Mouse (Mus musculus) heart, embryonic 16.5 days (tissue): ENCODE data around the gene Maml3. TPM values are rescaled to one million over a fixed set of nuclear protein-coding genes. Genes with fewer than 3 reads are reported as not detected.

Experiments
- ATAC-seq: fragments of 200-750 bp; cut with Nextera tagmentation; replicated peaks from 2 replicates; pipeline ENCODE4 v1.8.0; 2017; ENCODE audit warnings: moderate number of reproducible peaks; ENCODE audit not compliant: insufficient read depth, low FRiP score; ENCODE audit errors: extremely low read depth
- H3K27ac ChIP-seq: fragments of 300-500 bp; sonication (generic); 2 replicates; pipeline ENCODE4 v1.5.1; 2014; ENCODE audit warnings: mild to moderate bottlenecking, low read length, control low read depth, moderate library complexity
- H3K27me3 ChIP-seq: fragments of 300-500 bp; sonication (generic); 2 replicates; pipeline ENCODE4 v1.6.1; 2014; ENCODE audit warnings: low read length, mixed read lengths; ENCODE audit not compliant: control insufficient read depth, insufficient read depth
- H3K36me3 ChIP-seq: fragments of 300-500 bp; sonication (generic); 2 replicates; pipeline ENCODE4 v1.6.1; 2014; ENCODE audit not compliant: control insufficient read depth, insufficient read depth
- H3K4me1 ChIP-seq: fragments of 300-500 bp; sonication (generic); 2 replicates; pipeline ENCODE4 v1.6.1; 2014; ENCODE audit warnings: low read length, mixed read lengths; ENCODE audit not compliant: control insufficient read depth, insufficient read depth
- H3K4me2 ChIP-seq: fragments of 300-500 bp; sonication (generic); 2 replicates; pipeline ENCODE4 v1.6.1; 2014; ENCODE audit warnings: low read depth, mild to moderate bottlenecking, control low read depth, low read length
- H3K4me3 ChIP-seq: fragments of 300-500 bp; sonication (generic); 2 replicates; pipeline ENCODE4 v1.5.1; 2014; ENCODE audit warnings: mild to moderate bottlenecking, control low read depth, low read length
- H3K9ac ChIP-seq: fragments of 300-500 bp; sonication (generic); 2 replicates; pipeline ENCODE4 v1.6.1; 2014; ENCODE audit warnings: low read length, control low read depth
- H3K9me3 ChIP-seq: fragments of 300-500 bp; sonication (generic); replicated peaks from 2 replicates; pipeline ENCODE4 v1.6.1; 2016; ENCODE audit warnings: low read length; ENCODE audit not compliant: control insufficient read depth
- WGBS: fragments of 180-500 bp; shearing (Covaris S2); extraction: QIAGEN DNeasy Blood & Tissue Kit; methylation state at CpG from one replicate; pipeline ENCODE4 v1.1.7; 2014; 5-methylcytosine and 5-hydroxymethylcytosine counted together
- polyA plus RNA-seq: library from polyadenylated mRNA; unstranded; fragments of >200 nt; fragmentation: Nextera tagmentation; extraction: Ambion mirVana; gene quantifications from 2 replicates; pipeline ENCODE4 v1.2.1, GENCODE M21; 2015

The Maml3 gene
- polyA plus RNA-seq, 1 experiment from 2014 or later, result 2.6 TPM

DNA sequence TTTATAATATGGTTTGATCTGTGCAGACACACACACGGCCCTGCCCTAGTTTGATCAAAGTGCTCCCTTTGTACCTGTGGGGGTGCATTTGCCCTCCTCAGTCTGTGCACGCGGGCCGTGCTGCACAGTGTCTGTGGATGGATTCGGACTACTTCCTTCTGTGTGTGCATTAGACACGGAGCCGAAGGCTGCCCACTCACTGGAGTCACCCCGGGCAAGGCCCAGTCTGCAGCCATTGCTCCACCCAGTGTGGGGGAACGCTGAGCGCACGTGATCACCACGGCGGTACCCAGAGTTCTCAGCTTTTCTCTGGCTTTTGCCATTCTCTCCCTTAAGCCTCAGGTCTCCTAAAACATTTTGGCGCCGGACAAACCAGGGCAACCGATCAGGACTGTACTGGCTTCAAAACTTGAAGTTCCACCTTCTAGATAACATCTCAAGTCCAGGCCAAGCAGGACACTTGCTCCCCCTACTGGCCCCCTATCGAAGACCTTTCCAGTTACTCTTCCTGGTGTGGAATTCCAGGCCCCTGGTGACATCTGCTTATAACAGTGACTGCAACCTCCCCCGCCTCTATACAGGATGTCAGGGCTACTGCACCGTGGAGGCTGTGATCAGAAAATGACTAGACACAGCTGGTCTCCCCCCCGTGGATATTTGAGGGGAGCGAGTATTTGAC lies 431.3 kb downstream of the Maml3 start:
- Histone ChIP-seq H3K9ac (no peak overlapping the region), H3K4me3 (no peak overlapping the region), H3K9me3 (no peaks in the 10 kb centered on the region), H3K27me3 (no peaks in the 10 kb centered on the region), H3K4me1 (peaks cover 1% of the 10 kb centered on the region; the same call in 1 of the 2 replicates), H3K27ac (no peak overlapping the region), H3K4me2 (no peak overlapping the region), H3K36me3 (no peaks in the 10 kb centered on the region)
- ATAC-seq, result no peak
- 63% methylated on average over 21 of the region's 21 CpGs for WGBS

DNA sequence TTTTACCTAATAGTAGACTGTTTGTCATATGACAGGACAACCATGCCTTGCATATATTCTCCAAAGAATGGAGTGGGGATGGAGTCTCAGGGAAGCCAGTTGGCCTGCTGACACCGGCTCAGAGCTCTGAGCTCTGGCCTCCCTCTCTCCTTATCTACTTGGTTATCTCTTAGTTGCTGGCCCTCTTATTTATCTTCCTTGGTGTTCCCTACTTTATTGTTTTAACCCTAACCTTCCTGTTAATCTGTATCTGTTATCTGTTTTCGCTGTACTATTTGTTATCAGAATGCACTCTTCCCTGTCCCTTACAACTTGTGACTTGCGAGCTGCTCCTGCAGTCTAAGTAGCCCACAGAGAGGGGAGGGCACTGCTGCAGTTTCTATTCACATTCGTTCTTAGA lies 432.2 kb downstream of the Maml3 start:
- WGBS, result 40% methylated on average over 4 of the region's 4 CpGs
- H3K4me1 ChIP-seq, result peaks cover 7% of the 10 kb centered on the region
- no peak for ATAC-seq
- H3K4me3 ChIP-seq, result no peak overlapping the region
- no peak overlapping the region for H3K9ac ChIP-seq
- H3K9me3 ChIP-seq, result no peaks in the 10 kb centered on the region
- no peak overlapping the region for H3K4me2 ChIP-seq
- no peaks in the 10 kb centered on the region for H3K36me3 ChIP-seq
- no peak overlapping the region for H3K27ac ChIP-seq
- no peaks in the 10 kb centered on the region for H3K27me3 ChIP-seq

DNA sequence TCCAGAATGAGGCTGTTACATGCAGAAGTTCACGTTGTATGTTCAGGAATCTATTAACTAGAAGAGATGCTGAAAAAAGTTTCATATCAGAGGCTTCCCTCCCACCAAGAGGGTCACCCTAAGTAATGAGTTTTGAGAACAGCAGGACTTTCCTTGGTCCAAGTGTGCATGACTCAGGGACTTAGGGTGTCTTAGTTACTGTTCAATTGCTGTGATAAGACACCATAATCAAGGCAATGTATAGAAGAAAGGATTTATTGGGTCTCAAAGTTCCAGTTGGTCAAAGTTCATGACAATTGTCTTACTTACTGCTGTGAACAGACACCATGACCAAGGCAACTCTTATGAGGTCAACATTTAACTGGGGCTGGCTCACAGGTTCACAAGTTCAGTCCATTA lies 433.8 kb downstream of the Maml3 start:
- WGBS, result 90% methylated on average over 1 of the region's 1 CpGs
- H3K4me1 ChIP-seq, result peaks cover 12% of the 10 kb centered on the region

DNA sequence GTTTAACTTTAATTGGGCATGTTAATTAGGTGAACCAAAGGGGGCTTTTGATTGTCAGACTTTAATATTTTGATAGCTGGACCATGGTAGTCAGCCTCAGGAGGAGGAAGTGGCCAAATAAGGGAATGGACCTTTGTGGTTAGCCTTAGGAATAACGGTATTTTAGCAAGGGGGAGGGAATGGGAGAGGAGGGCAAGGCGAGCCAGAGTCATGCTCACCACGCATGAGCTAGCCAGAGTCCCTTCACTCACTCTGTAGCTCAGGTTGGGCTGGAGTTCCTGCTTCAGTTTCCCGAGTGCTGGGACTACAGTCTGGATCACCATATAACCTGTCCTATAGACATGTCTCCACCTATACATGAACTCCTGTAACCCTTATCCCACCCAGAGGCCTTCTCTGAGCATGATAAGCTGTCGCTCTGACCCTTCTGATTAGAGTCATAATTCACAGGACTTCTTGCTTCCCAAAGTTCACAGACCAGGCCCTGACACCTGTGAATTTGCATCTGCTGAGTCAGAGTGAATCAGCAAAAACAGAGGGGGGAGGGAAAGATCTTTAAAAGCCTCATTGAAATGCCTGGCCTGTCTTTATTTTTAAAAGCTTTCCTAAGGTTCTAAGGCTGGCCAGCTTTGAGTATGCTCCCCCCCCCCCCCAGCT lies 434.3 kb downstream of the Maml3 start:
- no peak for ATAC-seq
- no peak overlapping the region for H3K9ac ChIP-seq
- H3K27ac ChIP-seq, result no peak overlapping the region

More for the DNA sequence above, 433.8 kb downstream of the Maml3 start:
- Histone ChIP-seq H3K27me3 (no peaks in the 10 kb centered on the region), H3K9ac (no peak overlapping the region), H3K9me3 (no peaks in the 10 kb centered on the region), H3K4me3 (no peak overlapping the region), H3K36me3 (no peaks in the 10 kb centered on the region), H3K4me2 (no peak overlapping the region), H3K27ac (no peak overlapping the region)
- ATAC-seq, result no peak

DNA sequence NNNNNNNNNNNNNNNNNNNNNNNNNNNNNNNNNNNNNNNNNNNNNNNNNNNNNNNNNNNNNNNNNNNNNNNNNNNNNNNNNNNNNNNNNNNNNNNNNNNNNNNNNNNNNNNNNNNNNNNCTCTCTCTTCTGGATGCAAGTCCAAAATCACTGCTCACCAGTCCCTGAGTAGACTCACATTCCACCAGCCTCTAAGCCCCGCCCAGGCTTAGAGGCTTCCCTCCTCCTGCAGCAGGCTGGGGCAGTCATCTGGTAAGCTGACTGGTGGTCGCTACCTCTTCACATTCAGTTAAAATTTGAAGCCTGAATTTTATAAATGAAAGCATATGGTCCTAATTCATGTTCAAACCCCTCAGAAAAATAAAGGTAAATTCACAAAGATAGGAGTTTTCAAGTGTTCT lies 436.3 kb downstream of the Maml3 start:
- 38% methylated on average over 2 of the region's 2 CpGs for WGBS
- H3K9ac ChIP-seq, result no peak overlapping the region
- H3K4me2 ChIP-seq, result no peak overlapping the region
- H3K36me3 ChIP-seq, result no peaks in the 10 kb centered on the region
- H3K4me3 ChIP-seq, result no peak overlapping the region
- ATAC-seq, result 0 out of 2 replicates have a peak, but pooled peaks have one; percentile 59
- no peaks in the 10 kb centered on the region for H3K27me3 ChIP-seq
- no peaks in the 10 kb centered on the region for H3K9me3 ChIP-seq
- H3K27ac ChIP-seq, result peak overlapping the region; percentile 60; the same call in 1 of the 2 replicates
- H3K4me1 ChIP-seq, result peaks cover 16% of the 10 kb centered on the region

More for the DNA sequence above, 434.3 kb downstream of the Maml3 start:
- Histone ChIP-seq H3K36me3 (no peaks in the 10 kb centered on the region), H3K4me2 (no peak overlapping the region), H3K27me3 (no peaks in the 10 kb centered on the region), H3K4me3 (no peak overlapping the region), H3K9me3 (no peaks in the 10 kb centered on the region), H3K4me1 (peaks cover 16% of the 10 kb centered on the region)
- 82% methylated on average over 5 of the region's 5 CpGs for WGBS

DNA sequence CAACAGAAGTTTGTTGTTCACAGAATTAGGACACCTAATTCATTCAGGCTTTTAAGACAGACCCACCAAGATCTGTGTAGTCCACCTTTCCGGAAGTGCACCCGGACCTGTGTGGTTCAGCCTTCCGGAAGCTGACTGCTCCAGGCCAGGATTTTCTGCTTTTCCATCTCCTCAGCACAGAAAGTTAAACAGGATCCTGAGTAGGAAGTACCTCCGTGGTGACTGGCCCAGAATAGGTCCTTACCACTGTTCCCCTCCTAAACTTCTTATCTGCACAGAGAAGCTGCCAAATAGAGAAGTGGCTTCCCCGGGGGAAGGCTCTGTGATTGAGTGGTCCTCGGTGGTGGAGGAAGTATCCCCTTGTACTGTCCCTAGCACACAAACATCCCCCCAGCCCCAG lies 442.3 kb downstream of the Maml3 start:
- peak overlapping the region; percentile 76 for H3K27ac ChIP-seq
- ATAC-seq, result 0 out of 2 replicates have a peak, but pooled peaks have one; percentile 38
- WGBS, result 28% methylated on average over 6 of the region's 6 CpGs
- no peaks in the 10 kb centered on the region for H3K36me3 ChIP-seq
- H3K4me2 ChIP-seq, result peak overlapping the region; percentile 38
- H3K4me3 ChIP-seq, result no peak overlapping the region
- no peaks in the 10 kb centered on the region for H3K9me3 ChIP-seq
- H3K9ac ChIP-seq, result peak overlapping the region; percentile 4
- H3K4me1 ChIP-seq, result peaks cover 30% of the 10 kb centered on the region
- H3K27me3 ChIP-seq, result no peaks in the 10 kb centered on the region

DNA sequence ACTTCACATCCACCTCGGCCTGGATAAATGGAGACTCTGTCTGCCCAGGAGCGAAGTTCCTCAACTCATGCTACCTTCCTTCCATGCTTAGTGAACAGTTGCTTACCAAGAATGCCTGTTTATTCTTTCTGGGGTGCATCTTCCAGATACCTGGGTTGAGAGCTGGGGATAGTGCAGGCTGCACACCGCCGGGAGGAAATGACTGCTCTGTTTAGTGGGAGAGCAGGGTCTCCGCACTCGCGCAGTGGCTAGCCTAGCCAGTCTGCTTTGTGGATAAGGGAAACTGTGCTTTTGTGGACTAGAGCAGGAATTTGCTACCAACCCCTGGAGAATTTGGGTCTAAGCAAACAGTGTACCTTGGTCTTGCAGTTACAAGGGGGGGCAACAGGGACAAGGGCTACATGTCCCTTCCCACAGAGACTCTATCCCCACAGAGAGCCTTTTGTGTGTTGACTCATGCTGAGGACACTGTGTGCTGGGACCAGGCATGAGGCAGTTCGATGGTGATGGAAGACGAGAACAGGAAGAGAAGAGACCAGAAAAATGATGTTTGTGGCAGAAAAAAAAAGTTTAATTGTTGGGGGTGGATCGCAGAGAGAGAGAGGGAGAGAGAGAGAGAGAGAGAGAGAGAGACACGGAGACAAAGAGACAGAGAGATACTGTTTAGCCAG lies 442.9 kb downstream of the Maml3 start:
- Histone ChIP-seq H3K4me3 (0 out of 2 replicates have a peak overlapping the region, but pooled peaks have one; percentile 9), H3K4me2 (peak overlapping the region; percentile 38), H3K9ac (peak overlapping the region; percentile 4), H3K27me3 (no peaks in the 10 kb centered on the region), H3K27ac (peak overlapping the region; percentile 76), H3K36me3 (no peaks in the 10 kb centered on the region), H3K9me3 (no peaks in the 10 kb centered on the region), H3K4me1 (peaks cover 30% of the 10 kb centered on the region)
- no peak for ATAC-seq
- 62% methylated on average over 11 of the region's 11 CpGs for WGBS

DNA sequence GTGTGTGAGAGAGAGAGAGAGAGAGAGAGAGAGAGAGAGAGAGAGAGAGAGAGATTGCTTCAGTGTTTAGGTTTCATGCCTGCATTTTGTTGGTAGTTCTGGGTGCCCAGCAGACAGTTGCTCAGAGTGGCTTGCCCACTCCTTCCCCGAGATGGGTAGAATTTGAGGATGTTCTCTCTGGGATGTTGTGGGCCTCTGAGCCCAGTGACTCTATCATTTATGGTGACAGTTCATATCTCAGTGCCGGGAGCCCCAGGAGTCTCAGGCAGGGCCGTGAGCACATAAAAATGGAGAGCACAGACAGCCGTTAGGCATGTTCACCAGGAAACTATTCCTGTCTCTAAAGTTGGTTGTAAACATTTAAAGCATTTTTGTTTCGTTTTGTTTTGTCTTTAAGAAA lies 443.5 kb downstream of the Maml3 start:
- Histone ChIP-seq H3K9ac (peak overlapping the region; percentile 56), H3K27ac (0 out of 2 replicates have a peak overlapping the region, but pooled peaks have one; percentile 29), H3K4me2 (peak overlapping the region; percentile 21; the same call in 1 of the 2 replicates), H3K27me3 (no peaks in the 10 kb centered on the region), H3K4me1 (peaks cover 28% of the 10 kb centered on the region), H3K9me3 (no peaks in the 10 kb centered on the region), H3K36me3 (no peaks in the 10 kb centered on the region), H3K4me3 (peak overlapping the region; percentile 13; the same call in 1 of the 2 replicates)
- WGBS, result 40% methylated on average over 5 of the region's 5 CpGs
- ATAC-seq, result no peak
